Mouse (Mus musculus): Measurements from ENCODE around the gene Epha2. TPM values are rescaled to one million over a fixed set of nuclear protein-coding genes. Genes with fewer than 3 reads are reported as not detected.

Epha2 gene
- polyA plus RNA-seq, 1 experiment from 2014 or later, result 3.4 TPM

GRCm38 (mm10) chr4:141267250-141267649 is 33.8 kb upstream of the Epha2 start:
- peaks cover 6% of the 10 kb centered on the region; the same call in 1 of the 2 replicates for H3K4me1 ChIP-seq (replicated peaks; ENCODE audit: control insufficient read depth, insufficient read depth, low read length)
- ATAC-seq (replicated peaks; ENCODE audit: low FRiP score, low TSS enrichment, low read depth), result no peak
- DNase-seq (ENCODE audit: low spot score), result no peak
- H3K27me3 ChIP-seq (replicated peaks; ENCODE audit: control insufficient read depth, insufficient read depth, low read length), result no peaks in the 10 kb centered on the region
- H3K27ac ChIP-seq (ENCODE audit: low read depth), result no peak overlapping the region
- H3K4me2 ChIP-seq (ENCODE audit: low read length), result no peak overlapping the region
- H3K4me3 ChIP-seq (ENCODE audit: low read depth, low read length), result no peak overlapping the region
- 0 out of 2 replicates have a peak, but pooled peaks cover 3% of the 10 kb centered on the region for H3K9me3 ChIP-seq (ENCODE audit: control insufficient read depth, low read length)
- H3K36me3 ChIP-seq (ENCODE audit: control insufficient read depth, insufficient read depth, low read length), result no peaks in the 10 kb centered on the region
- no peak overlapping the region for H3K9ac ChIP-seq (ENCODE audit: low read length)
- 71% methylated on average over 3 of the region's 3 CpGs for WGBS

DNA sequence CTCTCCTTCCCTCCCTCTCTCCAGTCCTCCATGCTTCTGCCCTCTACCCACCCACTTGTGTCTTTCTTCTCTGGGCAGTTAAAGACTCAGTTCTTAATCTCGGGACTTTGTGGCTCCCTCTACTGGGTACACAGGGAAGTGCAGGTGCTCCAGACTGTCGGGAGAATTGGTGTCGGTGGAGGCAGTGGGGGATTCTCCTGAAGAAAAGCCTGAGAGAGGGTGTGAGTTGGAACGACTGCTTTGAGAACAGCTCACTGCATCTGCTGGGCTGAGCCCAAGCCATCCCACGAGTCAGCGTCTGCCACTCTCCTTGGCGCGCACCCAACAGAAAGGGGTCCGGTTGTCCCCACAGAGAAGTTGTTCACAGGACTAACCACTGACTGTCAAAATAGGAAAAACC is 33.2 kb upstream of the Epha2 start:
- Histone ChIP-seq H3K27ac (ENCODE audit: low read depth) (no peak overlapping the region), H3K4me1 (replicated peaks; ENCODE audit: control insufficient read depth, insufficient read depth, low read length) (peaks cover 6% of the 10 kb centered on the region; the same call in 1 of the 2 replicates), H3K4me3 (ENCODE audit: low read depth, low read length) (no peak overlapping the region), H3K9ac (ENCODE audit: low read length) (no peak overlapping the region), H3K36me3 (ENCODE audit: control insufficient read depth, insufficient read depth, low read length) (no peaks in the 10 kb centered on the region), H3K4me2 (ENCODE audit: low read length) (no peak overlapping the region), H3K27me3 (replicated peaks; ENCODE audit: control insufficient read depth, insufficient read depth, low read length) (no peaks in the 10 kb centered on the region), H3K9me3 (ENCODE audit: control insufficient read depth, low read length) (0 out of 2 replicates have a peak, but pooled peaks cover 3% of the 10 kb centered on the region)
- DNase-seq (ENCODE audit: low spot score) (no peak), ATAC-seq (replicated peaks; ENCODE audit: low FRiP score, low TSS enrichment, low read depth) (no peak)
- 47% methylated on average over 9 of the region's 9 CpGs for WGBS

DNA sequence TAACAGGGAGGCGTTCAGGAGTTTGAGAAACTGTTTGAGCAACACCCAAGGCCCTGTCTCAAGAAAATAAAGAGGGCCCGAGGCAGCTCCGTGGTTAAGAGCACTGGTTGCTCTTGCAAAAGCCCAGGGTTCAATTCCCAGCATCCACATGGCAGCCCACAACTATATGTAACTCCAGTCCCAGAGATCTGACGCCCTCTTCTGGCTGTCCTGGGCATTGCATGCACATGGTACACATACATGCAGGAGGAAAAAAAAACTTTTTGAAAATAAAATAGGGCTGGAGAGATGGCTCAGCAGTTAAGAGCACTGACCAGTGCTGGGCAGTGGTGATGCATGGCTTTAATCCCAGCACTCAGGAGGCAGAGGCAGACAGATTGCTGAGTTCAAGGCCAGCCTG is 32.7 kb upstream of the Epha2 start:
- peaks cover 10% of the 10 kb centered on the region; the same call in 1 of the 2 replicates for H3K4me1 ChIP-seq (replicated peaks; ENCODE audit: control insufficient read depth, insufficient read depth, low read length)
- no peak overlapping the region for H3K9ac ChIP-seq (ENCODE audit: low read length)
- no peak overlapping the region for H3K4me2 ChIP-seq (ENCODE audit: low read length)
- no peak for ATAC-seq (replicated peaks; ENCODE audit: low FRiP score, low TSS enrichment, low read depth)
- H3K4me3 ChIP-seq (ENCODE audit: low read depth, low read length), result no peak overlapping the region
- DNase-seq (ENCODE audit: low spot score), result no peak
- H3K9me3 ChIP-seq (ENCODE audit: control insufficient read depth, low read length), result 0 out of 2 replicates have a peak, but pooled peaks cover 3% of the 10 kb centered on the region
- WGBS, result 85% methylated on average over 4 of the region's 4 CpGs
- no peak overlapping the region for H3K27ac ChIP-seq (ENCODE audit: low read depth)
- no peaks in the 10 kb centered on the region for H3K27me3 ChIP-seq (replicated peaks; ENCODE audit: control insufficient read depth, insufficient read depth, low read length)
- H3K36me3 ChIP-seq (ENCODE audit: control insufficient read depth, insufficient read depth, low read length), result no peaks in the 10 kb centered on the region

GRCm38 (mm10) chr4:141269080-141269479 is 32.0 kb upstream of the Epha2 start:
- Histone ChIP-seq H3K9me3 (ENCODE audit: control insufficient read depth, low read length) (0 out of 2 replicates have a peak, but pooled peaks cover 3% of the 10 kb centered on the region), H3K4me2 (ENCODE audit: low read length) (no peak overlapping the region), H3K4me3 (ENCODE audit: low read depth, low read length) (no peak overlapping the region), H3K9ac (ENCODE audit: low read length) (no peak overlapping the region), H3K27me3 (replicated peaks; ENCODE audit: control insufficient read depth, insufficient read depth, low read length) (no peaks in the 10 kb centered on the region), H3K36me3 (ENCODE audit: control insufficient read depth, insufficient read depth, low read length) (no peaks in the 10 kb centered on the region), H3K4me1 (replicated peaks; ENCODE audit: control insufficient read depth, insufficient read depth, low read length) (peaks cover 13% of the 10 kb centered on the region; the same call in 1 of the 2 replicates), H3K27ac (ENCODE audit: low read depth) (no peak overlapping the region)
- WGBS, result 81% methylated on average over 6 of the region's 6 CpGs
- DNase-seq (ENCODE audit: low spot score), result no peak
- no peak for ATAC-seq (replicated peaks; ENCODE audit: low FRiP score, low TSS enrichment, low read depth)

DNA sequence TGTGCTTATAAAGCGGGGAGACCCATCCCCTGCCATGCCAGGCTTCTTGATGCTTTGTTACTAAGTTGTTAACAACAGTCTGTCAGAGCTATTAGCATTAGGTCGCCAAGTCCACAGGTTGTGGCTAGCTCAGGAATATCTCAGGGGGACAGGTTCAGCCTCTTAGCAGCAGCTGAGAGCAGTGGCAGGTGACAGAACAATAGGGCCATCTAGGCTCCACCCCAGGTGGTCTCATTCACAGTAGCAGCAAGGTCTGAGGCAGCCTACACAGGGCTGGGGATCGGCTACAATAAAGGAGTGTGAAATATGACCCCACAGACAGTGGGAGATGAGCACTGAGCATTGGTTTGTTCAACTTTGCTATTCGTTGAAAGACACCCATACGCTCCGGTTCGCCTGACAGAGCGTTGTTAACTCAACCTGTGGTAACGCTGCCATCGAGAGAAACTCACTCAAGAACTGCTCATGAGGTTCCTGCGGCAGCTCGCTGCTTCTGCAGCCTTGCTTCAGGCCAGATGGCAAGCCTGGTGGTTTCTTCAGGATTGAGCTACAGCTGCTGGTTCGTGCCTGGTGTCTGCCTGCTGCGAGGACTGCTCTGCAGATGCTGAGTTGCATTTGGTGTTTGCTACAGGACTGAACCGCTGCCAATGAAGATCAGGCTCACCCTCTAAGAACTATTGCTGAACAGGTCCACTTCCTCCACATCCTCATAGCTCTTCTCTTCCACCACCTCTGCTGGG is 30.7 kb upstream of the Epha2 start:
- H3K4me2 ChIP-seq (ENCODE audit: low read length), result no peak overlapping the region
- H3K27ac ChIP-seq (ENCODE audit: low read depth), result no peak overlapping the region
- 62% methylated on average over 15 of the region's 15 CpGs for WGBS

GRCm38 (mm10) chr4:141271228-141271627 is 29.8 kb upstream of the Epha2 start:
- H3K9ac ChIP-seq (ENCODE audit: low read length), result no peak overlapping the region
- ATAC-seq (replicated peaks; ENCODE audit: low FRiP score, low TSS enrichment, low read depth) (no peak), DNase-seq (ENCODE audit: low spot score) (no peak)
- H3K27me3 ChIP-seq (replicated peaks; ENCODE audit: control insufficient read depth, insufficient read depth, low read length), result no peaks in the 10 kb centered on the region
- no peaks in the 10 kb centered on the region for H3K36me3 ChIP-seq (ENCODE audit: control insufficient read depth, insufficient read depth, low read length)
- H3K9me3 ChIP-seq (ENCODE audit: control insufficient read depth, low read length), result 0 out of 2 replicates have a peak, but pooled peaks cover 3% of the 10 kb centered on the region
- no peak overlapping the region for H3K4me2 ChIP-seq (ENCODE audit: low read length)
- H3K27ac ChIP-seq (ENCODE audit: low read depth), result no peak overlapping the region
- H3K4me3 ChIP-seq (ENCODE audit: low read depth, low read length), result no peak overlapping the region
- WGBS, result 75% methylated on average over 7 of the region's 7 CpGs
- peaks cover 18% of the 10 kb centered on the region; the same call in 1 of the 2 replicates for H3K4me1 ChIP-seq (replicated peaks; ENCODE audit: control insufficient read depth, insufficient read depth, low read length)

More for the DNA sequence above, 30.7 kb upstream of the Epha2 start:
- Histone ChIP-seq H3K36me3 (ENCODE audit: control insufficient read depth, insufficient read depth, low read length) (no peaks in the 10 kb centered on the region), H3K4me1 (replicated peaks; ENCODE audit: control insufficient read depth, insufficient read depth, low read length) (peaks cover 18% of the 10 kb centered on the region; the same call in 1 of the 2 replicates), H3K4me3 (ENCODE audit: low read depth, low read length) (no peak overlapping the region), H3K9ac (ENCODE audit: low read length) (no peak overlapping the region), H3K27me3 (replicated peaks; ENCODE audit: control insufficient read depth, insufficient read depth, low read length) (no peaks in the 10 kb centered on the region), H3K9me3 (ENCODE audit: control insufficient read depth, low read length) (0 out of 2 replicates have a peak, but pooled peaks cover 3% of the 10 kb centered on the region)
- no peak for ATAC-seq (replicated peaks; ENCODE audit: low FRiP score, low TSS enrichment, low read depth)
- no peak for DNase-seq (ENCODE audit: low spot score)

- DNase-seq (ENCODE audit: low spot score) (no peak), ATAC-seq (replicated peaks; ENCODE audit: low FRiP score, low TSS enrichment, low read depth) (no peak)
- no peak overlapping the region for H3K4me3 ChIP-seq (ENCODE audit: low read depth, low read length)
- peaks cover 18% of the 10 kb centered on the region; the same call in 1 of the 2 replicates for H3K4me1 ChIP-seq (replicated peaks; ENCODE audit: control insufficient read depth, insufficient read depth, low read length)
- WGBS, result 58% methylated on average over 6 of the region's 6 CpGs
- no peak overlapping the region for H3K27ac ChIP-seq (ENCODE audit: low read depth)
- no peak overlapping the region for H3K9ac ChIP-seq (ENCODE audit: low read length)
- no peaks in the 10 kb centered on the region for H3K36me3 ChIP-seq (ENCODE audit: control insufficient read depth, insufficient read depth, low read length)
- H3K9me3 ChIP-seq (ENCODE audit: control insufficient read depth, low read length), result 0 out of 2 replicates have a peak, but pooled peaks cover 3% of the 10 kb centered on the region
- H3K4me2 ChIP-seq (ENCODE audit: low read length), result no peak overlapping the region
- no peaks in the 10 kb centered on the region for H3K27me3 ChIP-seq (replicated peaks; ENCODE audit: control insufficient read depth, insufficient read depth, low read length)
Measured at GRCm38 (mm10) chr4:141271721-141272120, 29.3 kb upstream of the Epha2 start.

DNA sequence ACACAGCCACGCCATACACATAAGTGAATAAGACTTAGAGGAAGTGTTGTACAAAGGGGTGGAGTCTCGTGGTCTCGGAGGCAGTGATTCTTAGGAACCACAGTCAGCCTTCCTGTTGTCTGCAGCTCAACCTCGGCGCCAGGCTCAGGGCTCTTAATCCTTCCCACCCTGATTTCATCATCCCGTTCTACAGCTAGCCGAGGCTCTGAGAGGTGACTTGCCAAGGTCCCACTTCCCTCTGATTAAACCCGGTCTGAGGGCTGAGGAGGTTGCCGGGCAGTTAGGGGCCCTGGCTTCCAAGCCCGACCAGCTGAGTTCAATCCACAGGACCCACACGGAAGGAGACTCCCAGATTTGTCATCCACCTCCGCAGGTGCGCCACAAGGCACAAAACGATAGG is 28.2 kb upstream of the Epha2 start:
- Histone ChIP-seq H3K9me3 (ENCODE audit: control insufficient read depth, low read length) (0 out of 2 replicates have a peak, but pooled peaks cover 3% of the 10 kb centered on the region), H3K36me3 (ENCODE audit: control insufficient read depth, insufficient read depth, low read length) (no peaks in the 10 kb centered on the region), H3K4me2 (ENCODE audit: low read length) (peak overlapping the region; percentile 43), H3K4me1 (replicated peaks; ENCODE audit: control insufficient read depth, insufficient read depth, low read length) (peaks cover 25% of the 10 kb centered on the region), H3K27me3 (replicated peaks; ENCODE audit: control insufficient read depth, insufficient read depth, low read length) (no peaks in the 10 kb centered on the region), H3K4me3 (ENCODE audit: low read depth, low read length) (no peak overlapping the region), H3K9ac (ENCODE audit: low read length) (no peak overlapping the region), H3K27ac (ENCODE audit: low read depth) (no peak overlapping the region)
- no peak for DNase-seq (ENCODE audit: low spot score)
- 17% methylated on average over 14 of the region's 14 CpGs for WGBS
- ATAC-seq (replicated peaks; ENCODE audit: low FRiP score, low TSS enrichment, low read depth), result no peak; the same call in 1 of the 2 replicates
